Mouse (Mus musculus) ovary, postnatal 14 days (tissue): ENCODE measurements around the gene Prelid3b.

Experiments used
- DNase-seq: peaks from one replicate; pipeline ENCODE4 v3.0.0; 2022; ENCODE audit warnings: low spot score

The Prelid3b gene

GRCm38 (mm10) chr2:174472818-174473549, at the start of gene Prelid3b:
Prelid3b (minus strand) TSS chr2:174473081.
- DNase-seq: peak; percentile 96

GRCm38 (mm10) chr2:174522134-174522533, 49.3 kb upstream of the Prelid3b start:
- DNase-seq: no peak

DNA sequence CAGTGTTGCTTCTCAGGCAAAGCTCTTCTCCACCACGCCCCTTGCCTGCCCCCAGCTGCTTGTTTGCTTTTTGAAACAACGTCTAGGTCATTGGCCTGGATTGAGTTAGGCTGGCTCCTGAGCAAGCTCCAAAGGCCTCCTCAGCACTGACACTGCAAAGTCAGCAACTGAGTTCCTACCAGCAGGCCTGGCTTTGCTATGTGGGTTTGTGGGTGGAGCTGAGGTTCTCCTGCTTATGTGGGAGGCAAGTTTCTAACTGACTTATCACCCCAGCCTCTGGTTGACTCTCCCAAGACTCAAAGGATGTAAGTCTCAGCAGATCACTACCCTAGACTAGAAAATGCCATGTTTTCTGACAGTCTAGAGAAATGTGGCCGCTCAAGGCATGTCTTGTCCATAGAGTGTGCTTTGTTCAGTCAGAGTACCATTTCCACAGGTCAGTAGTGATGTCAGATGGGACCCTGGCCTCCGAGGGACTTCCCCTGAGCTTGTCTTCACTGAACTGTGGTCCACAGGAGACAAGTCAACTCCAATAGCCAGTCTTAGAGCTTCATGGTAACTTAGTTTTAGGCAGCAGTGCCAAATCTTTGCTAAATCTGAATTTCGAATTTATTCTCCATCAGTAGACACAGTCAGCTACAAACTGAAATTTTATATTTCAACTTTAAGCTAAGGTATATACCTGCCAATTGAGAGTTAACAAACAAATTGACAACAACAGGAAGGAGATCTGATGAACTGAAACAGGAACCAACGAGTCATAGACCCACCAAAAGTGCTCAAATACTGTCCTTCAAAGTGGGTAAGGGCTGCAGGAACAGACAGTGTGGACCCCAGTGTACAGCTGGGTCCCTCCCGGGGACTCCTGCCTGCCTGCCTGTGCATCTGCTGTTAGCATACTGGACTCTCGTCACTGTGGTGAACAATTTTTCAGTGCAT, 44.5 kb upstream of the Prelid3b start:
- no peak for DNase-seq

DNA sequence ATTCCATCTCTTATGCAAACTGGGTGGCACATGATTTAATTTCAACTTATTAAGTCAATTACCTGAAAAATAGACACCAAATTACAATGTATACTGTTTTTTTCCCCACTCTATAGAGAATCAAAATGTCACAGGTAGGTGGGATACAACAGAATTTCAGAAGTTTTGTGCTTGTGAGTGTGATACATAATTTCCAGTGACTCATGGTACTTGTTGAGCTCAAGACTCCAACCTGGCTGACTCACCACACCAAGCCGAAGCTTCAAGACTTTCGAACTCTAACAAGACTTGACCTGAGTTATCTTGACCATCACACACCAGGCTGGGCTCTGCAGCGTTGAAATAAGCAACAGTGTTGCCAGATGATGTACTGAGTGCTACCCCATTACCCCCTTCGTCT, 42.0 kb upstream of the Prelid3b start:
- DNase-seq: no peak

DNA sequence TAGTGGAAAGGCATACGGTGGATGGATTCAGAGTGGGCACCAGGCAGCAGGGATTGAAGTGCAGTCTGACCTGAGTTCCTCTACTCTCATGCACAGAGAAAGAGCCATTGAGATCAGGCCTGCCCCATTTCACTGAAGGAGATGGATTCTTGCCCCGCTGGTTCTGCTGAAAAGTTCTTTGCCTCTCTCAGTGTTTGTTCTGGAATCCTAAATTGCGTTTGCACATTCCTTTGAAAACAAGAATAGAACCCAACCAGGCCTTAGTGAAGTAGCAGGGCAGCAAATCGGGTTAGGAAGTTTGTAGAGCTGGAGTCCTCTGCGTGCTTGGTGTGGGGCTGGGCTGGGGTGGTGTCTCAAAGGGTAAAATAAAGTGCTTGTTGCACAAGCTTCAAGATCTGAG, 40.9 kb upstream of the Prelid3b start:
- DNase-seq: no peak

GRCm38 (mm10) chr2:174509825-174510224, 36.9 kb upstream of the Prelid3b start:
- DNase-seq: no peak

DNA sequence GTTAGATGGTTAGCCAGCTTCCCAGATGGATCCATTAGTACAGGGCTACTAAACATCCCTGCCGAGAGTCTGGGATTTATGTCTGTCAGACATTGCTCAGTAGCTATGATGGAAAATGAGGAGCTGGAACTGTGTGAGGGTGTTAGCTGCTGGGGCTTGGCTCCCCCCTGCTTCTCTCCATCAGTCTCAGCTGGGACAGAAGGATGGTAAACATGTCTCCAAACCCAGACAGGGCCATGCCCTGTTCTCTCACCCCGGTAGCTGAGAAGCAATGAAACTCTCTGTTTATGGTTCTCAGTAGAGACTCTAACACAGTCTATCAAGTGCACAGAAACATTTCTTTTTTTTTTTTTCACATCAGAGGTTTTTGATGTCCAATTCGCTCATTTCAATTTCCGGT, 35.1 kb upstream of the Prelid3b start:
- DNase-seq: no peak

DNA sequence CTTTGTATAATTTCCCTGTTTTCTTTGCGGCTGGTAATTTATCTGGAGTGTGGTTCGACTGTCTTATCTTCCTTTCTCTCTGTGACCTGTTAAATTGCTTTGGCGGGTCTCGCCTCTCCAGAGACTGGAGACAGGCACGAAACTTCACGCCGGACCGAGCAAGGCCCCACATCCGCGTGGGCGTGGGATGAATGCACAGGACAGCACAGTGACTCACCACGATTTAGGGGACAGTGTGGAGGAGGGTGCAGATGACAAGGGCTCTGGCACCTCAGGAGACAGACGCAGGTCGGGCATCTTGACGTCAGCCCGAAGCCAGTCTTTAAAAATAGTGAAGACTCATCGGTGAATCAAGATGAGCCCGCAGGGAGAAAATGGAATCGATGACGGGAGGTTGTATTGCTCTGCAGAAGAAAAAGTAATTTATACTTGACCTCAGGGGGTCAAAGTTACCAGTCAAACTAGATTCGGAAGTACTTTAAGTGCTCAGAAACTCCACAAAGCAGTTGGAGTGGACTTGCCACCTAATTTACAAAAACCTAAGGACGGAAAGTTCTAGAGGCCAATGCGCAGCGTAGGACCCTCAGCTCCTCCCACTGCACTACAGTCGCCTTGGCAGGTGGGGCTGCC, 30.1 kb upstream of the Prelid3b start:
- no peak for DNase-seq

DNA sequence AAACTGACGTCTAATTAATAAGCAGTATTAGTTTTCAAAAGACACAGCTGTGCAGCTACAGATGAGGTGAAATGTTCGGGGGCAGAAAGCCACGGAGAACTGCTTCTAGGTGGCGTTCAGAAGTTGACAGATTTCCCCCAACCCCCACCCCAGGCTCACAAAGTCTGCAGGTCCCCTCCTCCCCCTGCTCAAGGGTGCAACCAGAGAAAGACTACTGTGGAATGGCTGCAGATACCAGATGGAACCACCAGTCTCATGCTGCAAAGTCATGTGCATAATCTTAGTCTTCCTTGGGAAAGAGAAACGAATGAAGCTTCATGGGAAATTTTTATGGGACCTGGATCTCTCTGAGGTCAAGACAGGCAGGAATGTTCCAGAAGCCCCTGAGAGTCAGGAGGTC, 29.4 kb upstream of the Prelid3b start:
- DNase-seq: no peak

DNA sequence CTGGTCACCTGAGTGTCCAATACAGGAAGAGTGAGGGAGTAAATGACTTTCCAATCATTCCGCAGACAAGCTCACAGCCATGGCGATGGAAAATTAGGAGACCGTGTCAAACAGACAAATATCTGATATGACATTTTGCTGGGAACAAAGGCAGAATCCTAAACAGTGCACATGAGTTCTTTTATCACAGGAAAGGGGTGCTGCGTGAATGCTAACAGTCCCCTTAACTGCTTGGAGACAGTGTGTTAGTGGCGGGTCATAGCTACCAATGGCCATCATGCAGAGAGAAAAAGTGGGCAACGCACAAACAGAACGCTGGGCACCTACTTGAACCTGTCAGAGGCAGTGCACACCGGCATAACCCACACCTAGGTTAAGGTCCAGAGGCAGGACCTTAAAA, 28.6 kb upstream of the Prelid3b start:
- no peak for DNase-seq

GRCm38 (mm10) chr2:174500814-174501503, 28.1 kb upstream of the Prelid3b start:
- no peak for DNase-seq

DNA sequence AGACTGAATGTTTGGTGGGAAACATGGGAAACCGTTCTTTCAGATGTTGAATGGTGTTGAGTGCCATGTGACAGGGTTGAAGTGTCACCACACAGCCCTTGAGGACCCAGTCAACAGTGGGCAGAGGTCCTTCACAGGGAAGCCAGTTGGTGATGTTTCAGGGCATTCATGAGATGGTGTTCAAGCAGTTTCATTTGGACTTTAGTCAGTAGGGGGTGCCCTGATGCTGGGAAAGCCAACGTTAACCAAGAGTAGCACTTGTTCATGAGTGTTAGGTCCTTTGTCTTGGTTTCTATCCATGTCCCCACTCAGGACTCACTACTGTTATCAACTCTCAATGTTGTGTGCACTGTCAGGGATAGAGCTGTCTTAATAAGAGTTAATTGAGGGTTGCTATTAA, 20.0 kb upstream of the Prelid3b start:
- no peak for DNase-seq

GRCm38 (mm10) chr2:174487005-174487404, 14.1 kb upstream of the Prelid3b start:
- DNase-seq: no peak

GRCm38 (mm10) chr2:174478746-174479145, 5.9 kb upstream of the Prelid3b start:
- DNase-seq: no peak

- DNase-seq: no peak
Observed at GRCm38 (mm10) chr2:174477543-174478319, 4.8 kb upstream of the Prelid3b start.

DNA sequence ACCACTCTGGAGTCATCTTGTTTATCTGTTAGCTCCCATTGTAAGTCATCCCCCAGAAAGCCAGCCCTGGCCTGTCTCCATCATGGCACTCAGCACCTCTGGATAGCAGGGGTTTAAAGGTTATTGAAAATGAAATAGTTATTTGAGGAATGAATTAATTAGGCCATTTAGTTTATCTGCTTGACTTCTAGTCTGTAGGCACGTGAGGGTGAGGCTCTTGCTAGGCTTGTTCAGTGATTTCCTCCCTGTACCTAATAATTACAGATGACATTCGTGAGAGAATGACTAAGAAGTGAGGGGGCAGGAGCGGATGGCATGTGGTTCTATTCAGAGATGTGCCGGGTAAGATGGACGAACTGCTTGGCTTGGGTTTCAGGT, 658 bp upstream of the Prelid3b start:
- DNase-seq: no peak

GRCm38 (mm10) chr2:174472407-174472806, 474 bp downstream of the Prelid3b start:
- DNase-seq: no peak

- DNase-seq: no peak
Observed at GRCm38 (mm10) chr2:174470786-174471405, 2.0 kb downstream of the Prelid3b start.

DNA sequence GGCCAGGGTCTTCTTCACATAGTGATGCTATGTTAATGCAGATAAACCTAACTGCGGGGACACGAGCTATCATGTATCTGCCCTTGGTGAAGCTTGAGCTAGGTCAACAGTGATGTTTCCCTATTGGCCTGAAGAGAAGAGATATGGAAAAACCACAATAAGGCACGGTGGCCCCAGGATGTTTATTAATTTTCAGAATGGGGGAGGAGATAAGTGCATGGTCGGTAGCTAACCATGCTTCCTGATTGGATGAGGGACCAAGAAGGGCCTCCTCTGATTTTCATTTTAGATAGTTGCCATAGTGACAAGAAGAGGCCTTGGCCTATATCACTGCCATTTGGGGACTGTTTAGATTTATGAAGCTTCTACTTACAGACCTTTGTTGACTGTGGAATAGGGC, 2.5 kb downstream of the Prelid3b start:
- no peak for DNase-seq

DNA sequence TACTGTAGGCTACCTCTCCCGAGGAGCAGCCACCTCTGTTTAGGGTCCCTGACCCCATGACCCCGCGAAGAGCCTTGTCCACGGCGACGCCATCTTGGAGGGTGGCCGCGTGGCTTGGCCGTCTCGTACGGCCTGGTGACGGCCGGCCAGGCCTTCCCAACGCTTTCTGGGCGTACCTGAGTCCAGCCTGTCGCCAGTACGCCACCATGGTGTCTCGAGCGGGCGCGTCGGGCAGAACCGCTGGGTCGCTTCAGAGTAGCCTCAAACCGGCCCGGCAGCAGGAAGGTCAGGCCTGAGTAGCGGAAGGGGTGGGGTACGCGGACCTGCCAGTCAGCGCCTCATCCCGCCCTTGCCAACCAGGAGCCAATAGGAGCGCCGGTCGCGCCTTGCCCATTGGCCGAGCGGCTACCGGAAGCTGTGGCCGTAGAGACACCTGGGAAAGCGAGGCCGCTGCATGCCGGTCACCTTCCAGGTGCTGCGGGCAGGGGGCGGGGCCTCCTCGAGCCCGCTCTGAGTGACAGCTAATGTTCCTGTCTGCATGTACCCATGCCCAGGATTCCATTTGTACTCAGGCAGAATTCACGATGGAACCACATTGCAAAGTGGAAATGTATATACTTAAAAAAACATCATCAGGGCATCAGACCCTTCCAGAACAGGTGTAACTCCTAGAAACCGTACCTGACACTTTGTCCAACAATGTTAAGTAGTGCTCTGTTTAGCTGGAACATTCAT, 8.9 kb downstream of the Prelid3b start, which contains the start of gene Atp5e:
Gene Atp5e (minus strand): TSS at position 317 of the 735 bp plus-strand sequence.
- peak; percentile 87 for DNase-seq
